Mouse (Mus musculus) layer of hippocampus, adult 11-12 months (tissue): Measurements from ENCODE around the gene Ppp3ca.

Source experiments
- DNase-seq: peaks from one replicate; pipeline ENCODE4 v3.0.0; 2022; ENCODE audit warnings: low spot score

Gene Ppp3ca

GRCm38 (mm10) chr3:136725311-136726156 is 55.6 kb downstream of the Ppp3ca start:
- peak; percentile 55 for DNase-seq

GRCm38 (mm10) chr3:136727877-136728276 is 58.0 kb downstream of the Ppp3ca start:
- DNase-seq = no peak

GRCm38 (mm10) chr3:136729978-136730377 is 60.1 kb downstream of the Ppp3ca start:
- DNase-seq = no peak

- DNase-seq = no peak
Measured at GRCm38 (mm10) chr3:136731579-136731978, 61.7 kb downstream of the Ppp3ca start.

- DNase-seq = no peak
Measured at GRCm38 (mm10) chr3:136736021-136736420, 66.1 kb downstream of the Ppp3ca start.

GRCm38 (mm10) chr3:136736773-136737298 is 66.9 kb downstream of the Ppp3ca start:
- DNase-seq = no peak

GRCm38 (mm10) chr3:136738474-136738873 is 68.5 kb downstream of the Ppp3ca start:
- no peak for DNase-seq

- DNase-seq = no peak
Measured at GRCm38 (mm10) chr3:136738914-136739313, 69.0 kb downstream of the Ppp3ca start.

- no peak for DNase-seq
Measured at GRCm38 (mm10) chr3:136741659-136742058, 71.7 kb downstream of the Ppp3ca start.

GRCm38 (mm10) chr3:136742258-136743057 is 72.5 kb downstream of the Ppp3ca start:
- no peak for DNase-seq

- no peak for DNase-seq
Measured at GRCm38 (mm10) chr3:136744295-136744897, 74.5 kb downstream of the Ppp3ca start.

GRCm38 (mm10) chr3:136745456-136745855 is 75.5 kb downstream of the Ppp3ca start:
- no peak for DNase-seq

- DNase-seq = no peak
Measured at GRCm38 (mm10) chr3:136748761-136749476, 79.0 kb downstream of the Ppp3ca start.

GRCm38 (mm10) chr3:136749477-136749797 is 79.5 kb downstream of the Ppp3ca start:
- DNase-seq = no peak

GRCm38 (mm10) chr3:136749951-136750350 is 80.0 kb downstream of the Ppp3ca start:
- no peak for DNase-seq

- no peak for DNase-seq
Measured at GRCm38 (mm10) chr3:136752126-136752716, 82.3 kb downstream of the Ppp3ca start.

- no peak for DNase-seq
Measured at GRCm38 (mm10) chr3:136756137-136756536, 86.2 kb downstream of the Ppp3ca start.

GRCm38 (mm10) chr3:136759446-136759845 is 89.5 kb downstream of the Ppp3ca start:
- DNase-seq = no peak

GRCm38 (mm10) chr3:136761292-136761978 is 91.5 kb downstream of the Ppp3ca start:
- DNase-seq = no peak

- no peak for DNase-seq
Measured at GRCm38 (mm10) chr3:136761979-136762341, 92.0 kb downstream of the Ppp3ca start.

GRCm38 (mm10) chr3:136763717-136764270 is 93.9 kb downstream of the Ppp3ca start:
- DNase-seq = no peak
